Mouse (Mus musculus) urinary bladder, postnatal 25 days (tissue): Measurements from ENCODE around the gene Smtn.
A peak's percentile ranks its signal among the peaks of the same experiment; 100 is the strongest.

Experiments used
- DNase-seq: peaks from one replicate; pipeline ENCODE4 v3.0.0; 2022; ENCODE audit warnings: low spot score

Gene Smtn

DNA sequence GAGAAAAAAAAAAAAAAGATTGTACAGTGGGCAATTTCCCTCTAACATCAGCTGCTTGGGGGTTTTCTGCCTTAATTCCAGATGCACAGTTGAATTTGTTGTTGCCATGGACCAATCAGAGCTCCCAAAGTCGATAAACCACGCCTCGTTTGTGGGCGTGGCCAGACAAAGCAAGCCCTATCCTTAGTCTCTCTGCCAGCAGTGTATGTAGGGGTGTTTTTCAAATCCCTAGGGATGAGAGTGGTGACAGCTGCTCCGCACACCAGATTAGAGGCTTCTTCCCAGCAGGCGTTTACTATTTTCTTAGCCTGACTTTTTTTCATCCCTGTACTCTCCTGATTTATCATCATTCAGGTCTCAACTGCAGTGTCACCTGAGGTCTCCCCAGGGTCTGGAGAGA lies 7.6 kb upstream of the Smtn start:
- no peak for DNase-seq

DNA sequence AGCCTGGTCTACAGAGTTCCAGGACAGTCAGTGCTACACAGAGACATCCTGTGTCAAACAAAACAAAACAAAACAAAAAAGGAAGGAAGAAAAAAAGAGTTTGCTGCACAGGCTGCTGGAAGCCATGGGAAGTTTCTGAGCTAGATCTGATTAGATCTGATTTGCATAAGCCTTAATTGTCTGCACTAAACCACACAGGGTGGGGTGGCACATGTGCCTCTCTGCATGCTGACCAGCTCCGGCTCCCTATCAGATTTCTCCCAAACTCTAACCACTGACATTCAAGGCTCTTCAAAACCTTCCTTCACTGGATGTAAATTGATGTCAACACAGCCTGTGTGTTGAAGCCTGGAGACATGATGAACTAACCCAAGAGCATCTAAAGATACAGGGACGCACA lies 6.6 kb upstream of the Smtn start:
- DNase-seq = no peak

DNA sequence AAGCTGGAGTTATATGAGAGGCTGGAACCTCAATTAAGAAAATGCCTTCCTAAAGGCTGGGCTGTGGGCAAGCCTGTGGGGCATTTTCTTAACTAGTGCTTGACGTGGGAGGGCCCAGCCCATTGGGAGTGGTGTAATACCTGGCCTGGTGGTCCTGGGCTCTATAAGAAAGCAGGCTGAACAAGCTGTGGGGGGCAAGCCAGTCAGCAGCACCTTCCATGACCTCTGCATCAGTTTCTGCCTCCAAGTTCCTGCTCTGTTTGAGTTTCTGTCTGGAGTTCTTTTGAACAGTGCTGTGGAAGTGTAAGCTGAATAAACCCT lies 5.8 kb upstream of the Smtn start:
- no peak for DNase-seq

DNA sequence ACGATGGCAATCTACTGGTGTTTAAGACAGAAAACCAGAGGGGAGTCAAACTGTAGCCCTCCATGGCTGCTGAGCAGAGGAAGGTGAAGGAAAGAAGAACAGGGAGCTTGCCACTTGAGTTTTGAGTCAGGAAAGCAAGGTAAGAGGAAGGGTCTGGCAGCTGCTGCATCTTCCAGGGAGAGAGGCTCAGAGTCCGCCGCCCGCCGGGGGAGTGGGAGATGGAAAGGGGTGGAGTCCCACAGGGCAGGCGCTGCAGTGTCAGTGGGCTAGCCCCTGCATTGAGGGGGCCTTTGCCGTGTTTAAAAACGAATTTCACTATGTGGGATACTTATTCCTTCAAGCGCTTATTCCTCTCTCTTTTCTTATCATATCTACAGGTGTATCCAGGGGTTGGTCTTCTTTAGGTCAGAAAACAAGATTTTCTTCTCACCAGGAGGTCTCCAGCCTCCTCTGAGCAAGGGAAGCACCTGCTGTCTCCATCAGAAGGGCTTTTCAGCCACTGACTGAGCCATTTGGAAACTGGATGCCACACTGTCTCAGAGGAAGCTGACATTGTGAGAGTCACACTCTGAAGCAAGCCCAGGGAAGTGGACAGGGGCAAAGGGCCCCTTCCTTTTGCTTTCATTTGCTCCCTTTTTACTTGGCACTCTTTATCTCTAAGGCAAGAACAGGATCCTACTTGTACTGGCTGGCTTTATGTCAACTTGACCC lies 5.3 kb upstream of the Smtn start:
- DNase-seq = no peak

DNA sequence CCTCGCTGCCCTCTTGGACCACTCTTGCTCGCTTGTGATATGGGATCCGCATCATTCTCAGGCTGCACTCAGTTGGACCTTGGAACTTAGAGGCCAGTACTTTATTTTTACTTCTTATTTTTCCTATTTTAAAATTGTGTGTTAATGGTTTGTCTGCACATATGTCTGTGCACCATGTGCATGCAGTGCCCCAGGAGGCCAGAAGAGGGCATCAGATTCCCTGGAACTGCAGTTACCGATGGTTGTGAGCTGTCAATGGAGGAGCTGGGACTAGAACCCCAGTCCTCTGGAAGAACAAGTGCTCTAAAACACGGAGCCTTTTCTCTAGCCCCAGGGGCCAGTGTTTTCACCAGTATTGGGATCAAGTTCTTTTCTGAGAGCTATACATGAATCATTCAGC lies 4.0 kb upstream of the Smtn start:
- DNase-seq = no peak

DNA sequence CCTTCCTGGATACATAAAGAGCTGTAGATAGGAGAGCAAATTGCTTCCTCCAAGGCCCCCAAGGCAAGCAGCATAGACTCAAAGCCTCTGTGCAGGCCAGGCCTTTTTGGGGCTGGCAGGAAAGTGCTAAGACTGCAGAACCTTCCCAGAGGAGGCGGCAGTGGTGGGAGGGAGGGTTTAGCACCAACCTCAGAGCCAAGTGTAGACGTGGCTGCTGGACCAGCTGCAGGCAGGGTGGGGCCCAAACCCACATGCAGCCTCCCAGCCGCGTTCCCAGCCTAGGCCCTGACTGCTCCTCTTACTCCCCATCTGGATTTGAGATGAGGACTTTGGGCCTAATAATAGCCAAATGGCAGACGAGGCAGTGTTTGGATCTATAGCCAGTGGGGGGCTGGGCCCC lies 2.6 kb upstream of the Smtn start:
- peak; percentile 61 for DNase-seq

DNA sequence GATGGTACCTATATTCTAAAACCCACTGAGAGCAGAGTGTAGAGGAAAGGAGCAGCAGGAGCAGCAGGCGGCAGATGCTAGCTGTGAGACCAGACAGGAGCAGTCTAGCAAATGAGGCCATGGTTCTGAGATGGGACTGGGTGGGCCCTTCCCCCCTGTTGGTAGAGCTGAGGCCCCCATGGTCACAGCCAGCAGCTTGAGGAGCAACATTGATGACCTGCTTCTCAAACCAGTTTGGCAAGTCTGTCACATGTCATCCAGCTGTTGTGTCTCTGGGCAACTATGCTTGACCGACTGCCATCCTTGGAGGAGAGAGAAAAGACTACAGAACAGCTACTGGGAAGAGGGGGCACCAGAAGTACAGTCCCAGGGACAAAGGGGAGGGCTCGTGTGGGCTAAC lies 1.5 kb upstream of the Smtn start:
- no peak for DNase-seq

DNA sequence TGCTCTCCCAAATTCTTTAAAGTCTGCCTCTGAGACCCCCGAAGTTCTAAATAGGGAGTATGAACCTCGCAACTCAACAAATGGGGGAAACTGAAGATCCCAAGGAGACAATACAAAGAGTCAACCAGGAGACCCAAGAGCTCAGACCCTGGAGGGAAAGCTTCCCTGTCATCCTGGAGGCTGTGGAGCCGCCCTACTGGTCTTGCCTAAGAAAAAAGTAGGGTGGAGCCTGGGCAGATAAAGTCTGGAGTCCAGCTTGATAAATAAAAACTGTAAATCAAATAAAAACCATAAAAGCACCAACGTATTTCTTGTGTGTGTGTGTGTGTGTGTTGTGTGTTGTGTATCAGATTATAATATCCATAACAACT lies 601 bp downstream of the Smtn start:
- no peak for DNase-seq

DNA sequence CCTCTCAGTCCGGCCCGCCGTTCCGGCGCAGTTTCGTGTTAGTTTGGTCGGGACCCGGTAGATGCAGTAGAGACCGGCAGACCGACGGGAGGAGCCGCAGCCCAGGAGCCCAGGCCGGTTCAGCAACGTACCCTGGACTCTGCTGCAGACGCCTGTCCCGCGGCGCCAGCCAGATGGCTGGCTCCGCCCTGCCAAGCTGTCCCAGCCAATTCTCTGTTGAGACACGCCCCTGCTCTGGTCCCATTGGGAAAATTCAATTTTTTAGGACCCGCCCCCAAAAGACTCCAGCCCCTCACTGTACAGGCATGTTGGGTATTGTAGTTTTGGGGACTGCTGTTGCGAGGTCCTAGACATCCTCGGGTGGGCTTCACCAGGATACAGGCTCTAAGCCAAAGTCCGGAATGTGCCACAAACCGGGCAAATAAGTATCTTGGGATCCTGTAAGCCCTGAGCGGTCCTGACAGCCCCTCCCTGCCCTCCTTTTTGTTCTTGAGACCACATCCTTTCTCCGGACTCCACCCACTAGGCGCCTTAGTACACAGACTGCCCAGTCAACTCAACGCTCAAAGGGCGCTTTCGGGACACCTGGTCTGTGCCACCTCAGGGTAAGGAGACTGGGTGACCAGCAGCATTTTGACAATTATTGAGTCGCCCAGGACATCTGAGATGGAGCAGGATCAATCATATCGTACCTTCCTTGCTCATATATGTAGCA lies 1.1 kb downstream of the Smtn start:
- peak; percentile 81 for DNase-seq

DNA sequence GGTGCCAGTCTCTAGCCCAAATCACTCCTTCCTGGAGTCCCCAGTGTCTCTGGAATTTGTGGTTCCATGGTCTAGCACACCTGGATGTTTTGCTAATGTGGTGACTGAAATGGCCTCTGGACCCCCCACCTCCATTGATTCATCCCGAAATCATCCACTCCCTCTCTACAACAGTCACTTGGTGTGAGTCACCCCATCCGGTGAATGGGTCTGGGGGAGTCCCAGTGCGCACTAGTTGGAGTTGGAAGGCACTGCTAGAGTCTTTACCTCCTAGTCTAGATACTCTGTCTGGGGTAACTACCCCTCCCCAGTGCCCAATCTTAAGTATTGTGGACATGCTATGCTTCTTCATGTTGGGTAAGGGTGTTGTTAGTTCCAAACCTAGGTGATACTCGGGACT lies 2.1 kb downstream of the Smtn start:
- DNase-seq = no peak

DNA sequence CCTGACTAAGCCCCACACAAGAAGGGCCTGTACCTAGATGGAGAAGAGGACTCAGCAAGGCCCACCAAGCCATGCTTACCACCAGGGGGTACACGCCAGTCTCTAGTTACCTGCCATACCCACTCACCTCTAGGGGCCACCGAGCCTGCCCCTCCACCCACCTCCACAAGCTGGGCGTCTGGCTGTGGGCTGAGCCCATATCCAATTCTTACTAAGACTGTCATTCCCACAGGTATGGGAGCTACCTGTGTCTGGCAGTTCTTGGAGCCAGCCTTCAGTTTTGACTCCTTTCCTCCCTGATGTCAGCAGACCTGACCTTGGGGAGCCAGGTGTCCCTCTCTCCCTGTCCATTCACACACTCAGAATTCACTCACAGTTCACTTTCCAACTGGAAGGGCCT lies 2.7 kb downstream of the Smtn start:
- no peak for DNase-seq

DNA sequence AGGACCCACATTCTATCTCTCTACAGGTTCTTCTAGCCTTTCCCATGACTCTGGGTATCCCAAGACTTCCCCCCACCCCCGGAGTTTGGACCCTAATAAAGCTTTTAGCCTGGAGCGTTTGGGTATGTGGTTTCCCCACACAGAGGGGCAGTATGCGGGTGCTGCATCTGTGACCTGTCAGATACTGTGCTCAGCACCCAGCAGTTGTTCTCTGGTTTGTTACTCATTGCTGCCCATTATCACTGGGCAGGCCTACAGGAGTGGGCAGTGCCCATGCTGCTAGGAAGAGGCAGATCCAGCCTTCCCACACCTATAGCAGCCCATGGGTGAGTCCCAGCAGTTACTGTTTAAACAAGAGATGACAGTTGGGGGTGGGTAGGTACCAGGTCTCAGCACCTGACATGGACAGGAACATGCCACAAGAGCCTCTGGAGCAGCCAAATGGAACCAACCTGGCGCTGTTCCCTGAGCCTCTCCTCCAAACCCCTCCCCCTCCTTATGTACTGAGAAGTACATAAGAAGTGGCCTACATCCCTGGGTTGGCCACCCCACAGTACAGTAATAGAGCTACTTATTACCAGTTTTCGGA lies 3.6 kb downstream of the Smtn start:
- DNase-seq = no peak

DNA sequence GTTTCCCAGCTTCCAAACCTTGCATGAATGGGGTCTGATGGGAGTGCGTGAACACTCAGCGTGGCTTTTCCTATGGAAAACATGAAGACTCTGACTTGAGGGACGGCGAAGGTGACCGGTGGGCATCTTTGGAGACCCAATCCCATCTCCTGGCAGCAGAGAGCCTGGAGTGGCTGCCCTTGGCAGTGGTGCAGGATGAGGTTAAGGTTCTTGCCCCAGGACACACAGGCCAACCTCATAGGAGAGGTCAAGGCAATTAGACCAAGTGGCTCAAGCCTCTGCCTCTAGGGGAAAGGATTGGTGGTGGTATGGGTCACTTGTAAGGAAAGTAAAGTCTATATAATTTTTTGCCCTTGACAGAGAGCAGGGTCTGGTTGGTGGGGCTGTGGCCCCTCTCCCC lies 4.3 kb downstream of the Smtn start:
- DNase-seq = no peak

DNA sequence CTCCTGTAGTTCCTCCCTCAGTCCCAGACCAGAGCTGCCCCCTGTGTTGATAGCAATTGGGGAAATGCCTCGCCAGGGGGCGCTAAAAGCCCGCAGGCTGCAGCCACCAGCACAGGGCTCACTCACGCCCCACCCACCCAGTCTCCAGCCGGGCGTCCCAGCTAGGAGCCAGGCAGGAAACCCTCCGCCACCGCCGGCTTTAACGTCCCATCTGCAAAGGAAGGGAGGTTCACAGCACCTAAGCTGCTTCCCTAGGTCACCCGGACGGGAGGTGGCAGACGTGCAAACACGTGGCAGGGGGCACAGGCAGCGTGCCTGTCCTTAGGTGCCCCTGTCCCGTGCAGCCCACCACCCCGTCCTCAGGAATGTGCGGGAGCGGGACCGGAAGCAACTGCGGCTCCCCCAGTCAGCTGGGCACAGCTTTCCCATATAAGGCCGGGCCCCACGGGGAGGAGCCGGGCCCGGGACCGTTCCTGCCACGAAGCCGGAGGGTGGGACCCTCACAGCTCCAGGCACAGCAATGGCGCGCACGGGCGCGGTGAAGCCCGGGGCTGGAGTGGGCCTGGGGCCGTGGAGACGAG lies 4.9 kb downstream of the Smtn start:
- peak; percentile 98 for DNase-seq

DNA sequence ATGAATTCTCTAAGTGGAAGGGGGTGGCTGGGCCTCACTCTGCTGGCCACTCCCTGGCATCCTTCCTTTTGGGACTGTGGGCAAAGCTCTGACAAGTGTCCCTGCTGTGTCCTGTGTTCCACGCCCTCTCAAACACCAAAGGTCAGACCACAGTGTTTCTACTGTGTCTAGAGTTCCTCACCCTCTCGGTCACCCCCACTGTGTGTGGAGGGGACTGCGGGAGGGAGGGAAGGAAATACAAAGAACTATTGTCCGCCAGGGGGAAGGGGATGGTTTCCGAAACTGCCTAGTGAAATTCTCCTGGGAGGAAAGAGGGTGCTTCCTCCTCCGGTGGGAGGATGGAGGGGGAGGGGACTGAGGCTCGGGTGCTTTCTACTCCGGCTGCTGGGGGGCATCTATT lies 5.5 kb downstream of the Smtn start:
- no peak for DNase-seq

DNA sequence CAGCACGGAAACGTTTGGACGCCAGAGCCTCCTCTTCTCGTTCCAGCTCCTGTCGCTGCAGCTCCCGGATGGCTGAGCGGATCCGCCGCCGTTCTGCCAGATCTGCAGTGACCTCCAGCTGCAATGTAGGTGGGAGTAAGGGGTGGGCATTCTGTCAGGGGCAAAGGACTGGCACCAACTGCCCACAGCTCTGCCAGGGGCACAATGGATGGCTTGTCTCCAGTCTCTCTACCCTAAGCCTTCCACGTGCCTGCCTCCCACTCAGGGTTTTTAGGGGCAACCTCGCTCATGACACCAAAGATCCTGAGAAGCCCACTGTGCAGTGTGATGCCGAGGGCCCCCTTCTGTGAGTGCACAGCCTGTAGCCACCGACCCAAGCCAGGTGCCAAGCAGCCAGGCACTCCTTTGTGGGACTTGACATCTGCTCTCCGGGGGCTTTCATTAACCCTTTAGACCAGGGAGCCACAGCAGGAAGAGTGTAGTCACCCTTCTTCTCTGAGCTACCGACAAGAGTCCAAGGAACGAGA lies 6.9 kb downstream of the Smtn start:
- no peak for DNase-seq

DNA sequence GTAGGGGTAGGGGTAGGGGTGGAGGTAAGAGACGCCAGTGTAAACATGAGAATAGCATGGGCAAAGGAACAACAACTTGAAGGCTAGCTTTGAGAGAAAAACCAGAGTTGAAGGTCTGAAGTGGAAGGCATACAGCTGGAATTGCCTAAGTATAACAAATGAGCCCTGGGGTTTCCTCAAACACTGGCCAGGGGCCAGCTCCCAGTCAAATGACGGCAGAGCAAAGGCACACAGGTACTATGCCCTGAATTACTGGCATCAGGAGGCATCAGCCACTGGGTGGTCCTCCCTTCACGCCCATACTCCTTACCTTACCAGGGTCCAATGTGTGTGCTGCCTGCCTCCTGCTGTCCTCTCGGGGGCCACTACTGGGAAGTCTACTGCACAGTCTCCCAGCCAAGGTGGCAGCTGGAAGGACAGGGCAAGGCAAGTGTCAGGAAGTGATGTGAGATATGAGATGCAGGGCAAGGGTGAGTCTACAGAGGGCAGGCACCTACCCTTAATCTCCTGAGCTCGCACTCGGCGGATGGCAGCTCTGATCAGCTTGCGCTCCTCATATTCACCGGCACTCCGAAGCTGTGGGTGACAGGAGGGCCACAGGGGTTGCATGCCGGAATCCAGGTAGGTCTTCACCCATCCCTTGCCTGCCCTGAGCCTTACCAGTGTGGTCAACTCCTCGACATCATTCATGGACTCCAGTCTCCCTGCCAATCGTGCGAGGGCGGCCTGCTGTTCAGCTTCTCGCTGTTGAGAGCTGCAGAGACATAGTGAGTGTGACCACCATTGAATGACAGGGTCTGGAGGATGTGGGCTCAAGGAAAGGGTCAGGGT lies 8.1 kb downstream of the Smtn start:
- no peak for DNase-seq

DNA sequence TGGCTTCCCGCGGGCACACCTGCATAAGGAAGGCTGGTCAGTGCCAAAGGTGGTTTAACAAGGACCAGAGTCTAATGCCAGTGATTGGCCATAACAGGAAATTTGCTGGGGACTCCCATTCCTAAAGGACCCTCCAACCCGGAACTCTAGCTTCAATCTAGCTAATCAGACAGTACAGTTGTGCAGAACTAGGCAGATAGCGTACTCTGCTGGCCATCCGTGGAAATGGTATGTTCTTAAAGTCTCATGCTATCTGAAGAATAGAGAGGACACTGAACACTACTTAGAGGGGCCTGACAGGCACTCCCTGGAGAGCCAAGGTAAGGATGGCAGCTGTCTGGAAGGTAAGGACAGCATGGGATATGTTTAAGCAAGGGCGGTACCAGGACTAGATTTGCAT lies 8.8 kb downstream of the Smtn start:
- no peak for DNase-seq

DNA sequence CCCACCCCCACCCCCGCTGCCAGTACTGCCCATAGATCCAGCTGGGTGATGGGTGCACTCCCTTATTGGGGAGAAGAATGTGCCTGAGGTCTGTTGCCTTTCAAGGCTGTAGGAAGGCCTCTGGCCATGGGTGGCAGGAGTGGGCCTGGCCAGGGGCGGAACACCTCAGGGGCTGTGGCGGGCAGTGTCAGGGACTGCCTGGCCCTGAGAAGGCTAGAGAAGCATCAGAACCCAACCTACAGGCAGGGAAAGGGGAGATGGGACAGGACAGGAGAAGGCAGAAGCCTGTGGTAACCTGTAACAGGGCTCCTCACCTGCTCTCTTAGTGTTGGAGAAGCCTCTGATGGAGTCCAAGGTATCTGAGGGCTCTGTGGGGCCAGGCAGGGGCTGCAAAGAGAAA lies 9.7 kb downstream of the Smtn start:
- DNase-seq = no peak

DNA sequence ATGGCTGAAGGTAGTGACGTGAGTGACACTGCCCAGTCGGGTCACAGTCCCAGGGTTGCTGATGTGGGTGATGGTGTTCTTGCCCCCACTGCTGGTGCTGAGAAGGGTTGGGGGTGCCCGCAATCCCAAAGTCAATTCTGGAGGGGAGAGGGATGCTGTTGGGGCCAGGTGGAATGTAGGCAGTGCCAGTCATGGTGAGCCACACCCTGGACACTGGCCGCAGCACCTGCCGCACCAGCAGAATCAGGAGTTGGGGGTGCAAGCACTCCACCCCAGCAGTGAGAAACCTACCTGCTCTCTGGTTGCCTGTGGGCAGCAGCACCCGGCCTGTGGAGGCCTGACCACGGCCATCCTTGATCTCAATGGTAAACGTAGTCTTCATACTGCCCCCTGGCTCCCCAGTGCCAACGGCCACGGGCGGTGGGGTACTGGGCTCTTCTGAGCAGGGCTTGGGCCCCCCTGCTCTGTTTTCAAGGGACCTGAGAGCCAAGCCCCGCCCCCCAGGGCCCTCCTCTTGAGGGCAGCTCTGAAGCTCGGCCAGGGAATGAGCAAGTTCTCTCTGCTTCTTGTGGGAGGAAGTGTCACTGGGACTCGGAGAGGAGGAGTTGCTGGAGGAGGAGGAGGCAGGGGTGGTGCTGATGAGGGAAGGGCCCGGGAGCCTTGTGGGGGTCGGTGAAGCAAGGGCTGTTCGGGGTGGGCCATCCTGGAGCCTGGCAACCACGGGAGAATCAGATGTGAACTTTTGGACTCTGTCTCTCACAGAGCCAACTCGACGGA lies 10.7 kb downstream of the Smtn start:
- DNase-seq = no peak

DNA sequence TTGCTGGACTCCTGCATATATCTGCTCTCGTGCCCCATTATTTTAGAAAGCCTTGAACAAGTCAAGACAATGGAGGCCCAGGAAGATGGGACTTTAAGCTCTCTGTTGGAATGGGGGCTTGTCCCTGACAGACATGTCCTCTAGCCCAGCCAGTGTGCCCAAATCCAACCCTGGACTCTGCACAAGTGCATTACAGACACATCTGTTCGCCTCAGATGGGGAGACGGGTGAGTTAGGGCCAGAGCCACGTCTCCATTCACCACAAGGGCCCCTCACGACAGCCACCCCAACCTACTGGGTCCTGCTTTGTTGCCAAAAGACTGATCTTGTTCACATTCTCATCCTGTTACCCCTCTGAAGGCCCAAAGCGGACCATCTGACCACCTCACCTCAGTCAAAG lies 12.2 kb downstream of the Smtn start:
- DNase-seq = no peak

DNA sequence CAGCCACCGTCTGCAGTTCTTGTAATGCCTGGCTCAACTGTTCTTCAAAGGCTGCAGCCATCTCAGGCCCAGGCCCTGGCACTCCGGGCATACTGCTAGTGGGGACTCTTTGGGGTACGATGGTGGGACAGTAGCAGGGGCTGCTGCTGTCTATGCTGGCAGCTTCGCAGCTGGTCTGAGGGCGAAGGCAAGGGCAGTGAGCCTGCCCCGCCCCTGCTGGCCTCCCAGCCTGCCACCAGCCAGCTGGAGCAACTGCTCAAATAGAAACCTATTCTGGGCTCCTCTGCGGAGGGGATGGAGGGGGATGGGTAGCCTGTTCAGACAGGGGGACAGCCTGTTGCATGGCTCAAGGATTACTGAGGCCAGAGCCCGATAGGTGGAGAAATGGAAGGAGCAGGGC lies 12.6 kb downstream of the Smtn start:
- DNase-seq = no peak
